Mouse (Mus musculus): ENCODE measurements at regions not wholly inside any gene's neighbourhood (a gene's known extent, or its start where the extent isn't known, plus 50 kb on each side); places are given as distances from the start of the nearest gene placed in this dataset.

- no peak overlapping the region for H3K9ac ChIP-seq (ENCODE audit: insufficient read depth, low read depth)
- no peak overlapping the region for H3K27ac ChIP-seq (ENCODE audit: insufficient read depth, low read depth)
- H3K79me2 ChIP-seq (replicated peaks; ENCODE audit: control insufficient read depth, extremely low read depth, insufficient read depth, poor library complexity, severe bottlenecking) = no peaks in the 10 kb centered on the region
- no peaks in the 10 kb centered on the region for H3K27me3 ChIP-seq (replicated peaks)
- H3K9me3 ChIP-seq (replicated peaks; ENCODE audit: low read length) = no peaks in the 10 kb centered on the region
- dilution Hi-C loops (cut with MboI; ENCODE audit: extremely low pct_ligation_motif_present, extremely low pct_unique_long_range_greater_than_20kb, low sequenced_read_pairs) = no loop called here
- peak; percentile 7 for DNase-seq (ENCODE audit: extremely low read depth)
- in situ Hi-C loops (cut with MboI; ENCODE audit: low pct_ligation_motif_present, low pct_unique_long_range_greater_than_20kb, low sequenced_read_pairs) = no loop called here
- TF ChIP-seq E2F4 (IDR thresholded peaks at IDR 0.05; ENCODE audit: insufficient replicate concordance, low read depth, low read length) (no peak), PAX5 (IDR thresholded peaks at IDR 0.05; ENCODE audit: low read length) (no peak), SIN3A (IDR thresholded peaks at IDR 0.05; ENCODE audit: low read length) (no peak), GABPA (IDR thresholded peaks at IDR 0.05; ENCODE audit: insufficient replicate concordance, low read depth, low read length) (no peak)
- no peak overlapping the region for H3K4me2 ChIP-seq (ENCODE audit: insufficient read depth, low read depth, poor library complexity, severe bottlenecking)
- H3K36me3 ChIP-seq (replicated peaks in 1 of 2; ENCODE audit: control insufficient read depth in 1 of 2, insufficient read depth in 1 of 2, low read length in 1 of 2) = no peaks in the 10 kb centered on the region
- H3K4me1 ChIP-seq (ENCODE audit: control insufficient read depth in 1 of 2, insufficient read depth in 2 of 2) = peaks cover 0 to 10% of the 10 kb centered on the region in 2 experiments; a peak in 2 of 4 replicates
- H3K4me3 ChIP-seq (replicated peaks in 1 of 3; ENCODE audit: low read depth in 2 of 3, low read length in 2 of 3, poor library complexity in 1 of 3) = no peak overlapping the region
Measured at GRCm38 (mm10) chr2:11894792-11895568, 117.3 kb downstream of the Ankrd16 start.

DNA sequence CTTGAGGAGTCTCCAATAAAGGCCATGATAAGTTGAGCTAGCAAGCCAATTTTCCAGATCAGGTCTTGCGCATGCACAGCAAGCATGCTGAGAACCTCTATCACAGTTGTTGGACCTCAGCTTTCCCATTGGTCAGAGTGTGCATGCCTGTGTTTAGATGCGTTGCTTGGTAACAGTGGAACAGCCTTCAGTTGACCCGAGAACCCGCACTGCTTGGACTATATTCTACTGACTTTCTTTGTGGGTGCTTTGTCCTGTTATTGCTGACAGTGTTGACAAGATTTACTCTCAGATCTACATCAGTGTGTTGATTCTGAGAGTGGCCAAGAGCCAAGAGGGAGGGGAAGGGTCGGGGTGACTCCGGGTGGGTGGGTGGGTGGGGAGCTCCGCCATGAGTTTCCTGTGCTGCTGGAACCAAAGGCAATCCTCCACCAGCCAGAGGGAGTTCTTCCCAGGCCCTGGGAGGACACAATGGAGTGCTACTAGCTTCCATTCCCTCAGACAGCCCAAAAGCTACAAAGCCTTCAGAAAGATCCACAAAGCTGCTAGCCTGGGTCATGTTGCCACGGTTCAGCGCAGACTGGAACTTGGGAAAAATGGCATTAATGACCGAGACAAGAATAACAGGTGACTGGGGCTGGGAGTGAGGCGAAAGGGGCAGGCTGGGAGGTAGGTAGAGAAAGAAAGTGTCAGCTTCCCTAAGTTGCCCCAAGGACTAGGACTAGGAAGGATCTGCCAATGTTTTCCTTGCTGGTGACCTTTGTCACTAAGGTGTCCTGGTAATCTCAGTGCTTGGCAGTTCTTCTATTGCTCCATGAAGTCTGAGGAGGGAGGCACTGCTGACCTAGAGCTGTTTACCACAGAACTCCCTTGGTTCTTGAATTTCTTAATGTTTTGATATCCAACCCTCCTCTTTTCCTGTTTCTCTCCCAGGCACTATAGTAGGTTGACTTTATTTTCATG, 122.3 kb downstream of the Ankrd16 start:
- TF ChIP-seq TCF12 (IDR thresholded peaks at IDR 0.05; ENCODE audit: low read depth, low read length) (no peak), UBTF (IDR thresholded peaks at IDR 0.05; ENCODE audit: low read depth, low read length) (no peak), RCOR1 (conservative IDR thresholded peaks at IDR 0.05; ENCODE audit: low read depth, low read length) (no peak), EP300 (IDR thresholded peaks at IDR 0.05; ENCODE audit: low read length) (no peak), PAX5 (IDR thresholded peaks at IDR 0.05; ENCODE audit: low read length) (no peak), RAD21 (IDR thresholded peaks at IDR 0.05; ENCODE audit: low read depth, low read length) (no peak), ZKSCAN1 (IDR thresholded peaks at IDR 0.05; ENCODE audit: borderline replicate concordance, low read depth, low read length) (no peak), E2F4 (IDR thresholded peaks at IDR 0.05; ENCODE audit: insufficient replicate concordance, low read depth, low read length) (no peak), GABPA (IDR thresholded peaks at IDR 0.05; ENCODE audit: insufficient replicate concordance, low read depth, low read length) (no peak), ETS1 (conservative IDR thresholded peaks at IDR 0.05; ENCODE audit: low read depth, low read length) (no peak), MAZ (IDR thresholded peaks at IDR 0.05; ENCODE audit: low read depth, low read length) (no peak), CHD1 (IDR thresholded peaks at IDR 0.05; ENCODE audit: low read depth, low read length) (no peak), SIN3A (IDR thresholded peaks at IDR 0.05; ENCODE audit: low read length) (no peak), POLR2A (IDR thresholded peaks at IDR 0.05; ENCODE audit: low read depth, low read length) (no peak), JUN (IDR thresholded peaks at IDR 0.05; ENCODE audit: insufficient read depth, low read depth, low read length) (no peak), TBP (conservative IDR thresholded peaks at IDR 0.05; ENCODE audit: low read depth, low read length) (no peak), KAT2A (IDR thresholded peaks at IDR 0.05; ENCODE audit: insufficient replicate concordance, low read length) (no peak), NELFE (IDR thresholded peaks at IDR 0.05; ENCODE audit: low read depth, low read length) (no peak)
- no peak for DNase-seq (ENCODE audit: extremely low read depth)
- no peaks in the 10 kb centered on the region for H3K79me2 ChIP-seq (replicated peaks; ENCODE audit: control insufficient read depth, extremely low read depth, insufficient read depth, poor library complexity, severe bottlenecking)
- H3K9ac ChIP-seq (ENCODE audit: insufficient read depth, low read depth) = no peak overlapping the region
- H3K9me3 ChIP-seq (replicated peaks; ENCODE audit: low read length) = no peaks in the 10 kb centered on the region
- H3K27me3 ChIP-seq (replicated peaks) = no peaks in the 10 kb centered on the region
- in situ Hi-C loops (cut with MboI; ENCODE audit: low pct_ligation_motif_present, low pct_unique_long_range_greater_than_20kb, low sequenced_read_pairs) = no loop called here
- no peak overlapping the region for H3K4me2 ChIP-seq (ENCODE audit: insufficient read depth, low read depth, poor library complexity, severe bottlenecking)
- H3K4me1 ChIP-seq (ENCODE audit: control insufficient read depth in 1 of 2, insufficient read depth in 2 of 2) = peaks cover 0 to 4% of the 10 kb centered on the region in 2 experiments; a peak in 1 of 4 replicates
- dilution Hi-C loops (cut with MboI; ENCODE audit: extremely low pct_ligation_motif_present, extremely low pct_unique_long_range_greater_than_20kb, low sequenced_read_pairs) = no loop called here
- H3K36me3 ChIP-seq (replicated peaks in 1 of 2; ENCODE audit: control insufficient read depth in 1 of 2, insufficient read depth in 1 of 2, low read length in 1 of 2) = no peaks in the 10 kb centered on the region
- no peak overlapping the region for H3K27ac ChIP-seq (ENCODE audit: insufficient read depth, low read depth)
- no peak overlapping the region for H3K4me3 ChIP-seq (replicated peaks in 1 of 3; ENCODE audit: low read depth in 2 of 3, low read length in 2 of 3, poor library complexity in 1 of 3)

All from CH12.LX (cell line).